Mouse (Mus musculus): Measurements from ENCODE around the gene Pfdn2.

Gene Pfdn2

GRCm38 (mm10) chr1:171407263-171407662 lies 61.8 kb downstream of the Pfdn2 start:
- DNase-seq (ENCODE audit: low read depth, low spot score): no peak

Measured in c-Kit-negative CD71-positive TER-119-positive erythroid progenitor cells, embryonic 14.5 days (primary cell).